Mouse (Mus musculus) heart, embryonic 15.5 days (tissue): ENCODE results near the gene Cenpu. TPM values are rescaled to one million over a fixed set of nuclear protein-coding genes. Genes with fewer than 3 reads are reported as not detected.
A peak's percentile ranks its signal among the peaks of the same experiment; 100 is the strongest.

Experiments
- ATAC-seq: fragments of 200-750 bp; cut with Nextera tagmentation; replicated peaks from 2 replicates; pipeline ENCODE4 v1.8.0; 2017; ENCODE audit warnings: low read depth, moderate TSS enrichment; ENCODE audit not compliant: insufficient number of reproducible peaks, insufficient read depth, low FRiP score
- H3K27ac ChIP-seq: fragments of 300-500 bp; sonication (generic); 2 replicates; pipeline ENCODE4 v1.5.1; 2015; ENCODE audit warnings: mild to moderate bottlenecking, inconsistent platforms
- H3K27me3 ChIP-seq: fragments of 300-500 bp; sonication (generic); 2 replicates; pipeline ENCODE4 v1.6.1; 2015; ENCODE audit warnings: inconsistent platforms
- H3K36me3 ChIP-seq: fragments of 300-500 bp; sonication (generic); 2 replicates; pipeline ENCODE4 v1.6.1; 2015; ENCODE audit warnings: mild to moderate bottlenecking, inconsistent platforms
- H3K4me1 ChIP-seq: fragments of 300-500 bp; sonication (generic); replicated peaks from 2 replicates; pipeline ENCODE4 v1.6.1; 2015; ENCODE audit warnings: inconsistent platforms
- H3K4me2 ChIP-seq: fragments of 300-500 bp; sonication (generic); 2 replicates; pipeline ENCODE4 v1.6.1; 2015; ENCODE audit warnings: inconsistent platforms, mild to moderate bottlenecking, moderate library complexity
- H3K4me3 ChIP-seq: fragments of 300-500 bp; sonication (generic); 2 replicates; pipeline ENCODE4 v1.5.1; 2015; ENCODE audit warnings: mild to moderate bottlenecking, inconsistent platforms
- H3K9ac ChIP-seq: fragments of 300-500 bp; sonication (generic); 2 replicates; pipeline ENCODE4 v1.6.1; 2015; ENCODE audit warnings: mild to moderate bottlenecking, inconsistent platforms
- H3K9me3 ChIP-seq: fragments of 300-500 bp; sonication (generic); replicated peaks from 2 replicates; pipeline ENCODE4 v1.6.1; 2016; ENCODE audit warnings: inconsistent platforms
- WGBS: fragments of 180-500 bp; shearing (Covaris S2); methylation state at CpG from one replicate; pipeline ENCODE4 v1.1.7; 2015; ENCODE audit warnings: mixed read lengths; 5-methylcytosine and 5-hydroxymethylcytosine counted together
- polyA plus RNA-seq: library from polyadenylated mRNA; unstranded; fragments of >200 nt; fragmentation: Nextera tagmentation; extraction: Ambion mirVana; gene quantifications from 2 replicates; pipeline ENCODE4 v1.2.1, GENCODE M21; 2015

The Cenpu gene
- polyA plus RNA-seq, 1 experiment from 2014 or later: 9.6 TPM

- no peak overlapping the region for H3K9ac ChIP-seq
- no peaks in the 10 kb centered on the region; the same call in 1 of the 2 replicates for H3K36me3 ChIP-seq
- no peak overlapping the region for H3K4me3 ChIP-seq
- no peaks in the 10 kb centered on the region for H3K9me3 ChIP-seq
- H3K27me3 ChIP-seq: no peaks in the 10 kb centered on the region
- H3K4me1 ChIP-seq: peaks cover 10% of the 10 kb centered on the region; the same call in 1 of the 2 replicates
- ATAC-seq: no peak
- no peak overlapping the region for H3K4me2 ChIP-seq
- WGBS: 66% methylated on average over 7 of the region's 7 CpGs
- H3K27ac ChIP-seq: no peak overlapping the region
Measured at GRCm38 (mm10) chr8:46599314-46599904, 47.6 kb downstream of the Cenpu start.

GRCm38 (mm10) chr8:46600959-46601707, 49.3 kb downstream of the Cenpu start:
- H3K27me3 ChIP-seq: no peaks in the 10 kb centered on the region
- no peak overlapping the region for H3K9ac ChIP-seq
- H3K27ac ChIP-seq: no peak overlapping the region
- ATAC-seq: no peak
- H3K4me1 ChIP-seq: peaks cover 10% of the 10 kb centered on the region; the same call in 1 of the 2 replicates
- H3K9me3 ChIP-seq: no peaks in the 10 kb centered on the region
- no peak overlapping the region for H3K4me2 ChIP-seq
- peaks cover 4% of the 10 kb centered on the region for H3K36me3 ChIP-seq
- no peak overlapping the region for H3K4me3 ChIP-seq
- WGBS: 59% methylated on average over 10 of the region's 10 CpGs

GRCm38 (mm10) chr8:46603587-46603986, 51.8 kb downstream of the Cenpu start:
- Histone ChIP-seq H3K9me3 (no peaks in the 10 kb centered on the region), H3K4me1 (peaks cover 9% of the 10 kb centered on the region; the same call in 1 of the 2 replicates), H3K27me3 (no peaks in the 10 kb centered on the region), H3K36me3 (peaks cover 4% of the 10 kb centered on the region), H3K27ac (no peak overlapping the region), H3K9ac (no peak overlapping the region), H3K4me2 (no peak overlapping the region), H3K4me3 (no peak overlapping the region)
- WGBS: 85% methylated on average over 5 of the region's 5 CpGs
- no peak for ATAC-seq

GRCm38 (mm10) chr8:46606930-46607329, 55.1 kb downstream of the Cenpu start:
- Histone ChIP-seq H3K4me3 (no peak overlapping the region), H3K9ac (no peak overlapping the region), H3K4me1 (no peaks in the 10 kb centered on the region), H3K27me3 (no peaks in the 10 kb centered on the region), H3K9me3 (no peaks in the 10 kb centered on the region), H3K36me3 (peaks cover 4% of the 10 kb centered on the region), H3K27ac (no peak overlapping the region), H3K4me2 (no peak overlapping the region)
- WGBS: 89% methylated on average over 1 of the region's 1 CpGs
- ATAC-seq: no peak

GRCm38 (mm10) chr8:46611557-46611956, 59.7 kb downstream of the Cenpu start:
- no peak for ATAC-seq
- H3K4me3 ChIP-seq: no peak overlapping the region
- no peaks in the 10 kb centered on the region for H3K36me3 ChIP-seq
- WGBS: 70% methylated on average over 8 of the region's 8 CpGs
- no peak overlapping the region for H3K9ac ChIP-seq
- H3K27me3 ChIP-seq: no peaks in the 10 kb centered on the region
- H3K4me1 ChIP-seq: peaks cover 8% of the 10 kb centered on the region
- no peaks in the 10 kb centered on the region for H3K9me3 ChIP-seq
- 0 out of 2 replicates have a peak overlapping the region, but pooled peaks have one; percentile 1 for H3K27ac ChIP-seq
- H3K4me2 ChIP-seq: no peak overlapping the region

- H3K4me2 ChIP-seq: no peak overlapping the region
- ATAC-seq: no peak
- no peaks in the 10 kb centered on the region for H3K27me3 ChIP-seq
- no peak overlapping the region for H3K9ac ChIP-seq
- H3K9me3 ChIP-seq: no peaks in the 10 kb centered on the region
- H3K27ac ChIP-seq: peak overlapping the region; percentile 53
- WGBS: 75% methylated on average over 4 of the region's 4 CpGs
- no peak overlapping the region for H3K4me3 ChIP-seq
- no peaks in the 10 kb centered on the region for H3K36me3 ChIP-seq
- H3K4me1 ChIP-seq: peaks cover 8% of the 10 kb centered on the region
Measured at GRCm38 (mm10) chr8:46612913-46613312, 61.1 kb downstream of the Cenpu start.

- Histone ChIP-seq H3K36me3 (no peaks in the 10 kb centered on the region), H3K4me1 (peaks cover 12% of the 10 kb centered on the region), H3K9me3 (no peaks in the 10 kb centered on the region), H3K4me2 (no peak overlapping the region), H3K9ac (no peak overlapping the region), H3K27ac (peak overlapping the region; percentile 53), H3K4me3 (no peak overlapping the region), H3K27me3 (no peaks in the 10 kb centered on the region)
- 60% methylated on average over 4 of the region's 4 CpGs for WGBS
- no peak for ATAC-seq
Measured at GRCm38 (mm10) chr8:46613377-46613776, 61.5 kb downstream of the Cenpu start.

GRCm38 (mm10) chr8:46615936-46616335, 64.1 kb downstream of the Cenpu start:
- H3K4me2 ChIP-seq: peak overlapping the region; percentile 78
- H3K36me3 ChIP-seq: no peaks in the 10 kb centered on the region
- no peak for ATAC-seq
- H3K27me3 ChIP-seq: no peaks in the 10 kb centered on the region
- peaks cover 21% of the 10 kb centered on the region for H3K4me1 ChIP-seq
- H3K27ac ChIP-seq: no peak overlapping the region
- no peak overlapping the region for H3K9ac ChIP-seq
- H3K4me3 ChIP-seq: peak overlapping the region; percentile 73; the same call in 1 of the 2 replicates
- 65% methylated on average over 8 of the region's 8 CpGs for WGBS
- H3K9me3 ChIP-seq: no peaks in the 10 kb centered on the region

GRCm38 (mm10) chr8:46616879-46617689, 65.3 kb downstream of the Cenpu start, which contains the start of the genes Primpol and Casp3:
Gene Primpol, minus strand, starts transcription at chr8:46617212.
Gene Casp3, plus strand, starts transcription at chr8:46617291.
- Histone ChIP-seq H3K27me3 (no peaks in the 10 kb centered on the region), H3K9ac (peak within 1 kb of the TSS; percentile 72), H3K36me3 (no peaks in the 10 kb centered on the region), H3K27ac (peak within 1 kb of the TSS; percentile 91), H3K4me2 (peak within 1 kb of the TSS; percentile 78), H3K9me3 (no peaks in the 10 kb centered on the region), H3K4me1 (peaks cover 21% of the 10 kb centered on the region), H3K4me3 (peak within 1 kb of the TSS; percentile 73)
- WGBS: under 1% methylated on average over 54 of the region's 54 CpGs
- ATAC-seq: peak; percentile 98

- peaks cover 21% of the 10 kb centered on the region for H3K4me1 ChIP-seq
- H3K36me3 ChIP-seq: no peaks in the 10 kb centered on the region
- peak overlapping the region; percentile 91 for H3K27ac ChIP-seq
- H3K4me2 ChIP-seq: peak overlapping the region; percentile 78
- peak; percentile 31 for ATAC-seq
- peak overlapping the region; percentile 73 for H3K4me3 ChIP-seq
- WGBS: under 1% methylated on average over 38 of the region's 38 CpGs
- H3K27me3 ChIP-seq: no peaks in the 10 kb centered on the region
- H3K9me3 ChIP-seq: no peaks in the 10 kb centered on the region
- H3K9ac ChIP-seq: peak overlapping the region; percentile 72
Measured at GRCm38 (mm10) chr8:46617690-46618620, 66.1 kb downstream of the Cenpu start.
